Mouse (Mus musculus) lung, adult 2 months (tissue): Measurements from ENCODE around the gene Zfp512. TPM values are rescaled to one million over a fixed set of nuclear protein-coding genes. Genes with fewer than 3 reads are reported as not detected.

Experiments
- DNase-seq: peaks from one replicate; pipeline ENCODE4 v3.0.0; 2022
- H3K4me1 ChIP-seq: fragments of 200-500 bp; 2 replicates; pipeline ENCODE4 v1.6.1; 2011; ENCODE audit warnings: low read length; ENCODE audit not compliant: control insufficient read depth, insufficient read depth
- H3K4me3 ChIP-seq: fragments of 200-500 bp; replicated peaks from 2 replicates; pipeline ENCODE3; 2011; ENCODE audit warnings: low read depth, mild to moderate bottlenecking, control low read depth, low read length; ENCODE audit errors: extremely low read depth
- CTCF ChIP-seq: fragments of 200-500 bp; IDR thresholded peaks from 2 replicates; pipeline ENCODE4 v1.5.1; 2011; ENCODE audit warnings: mild to moderate bottlenecking, low read length, control low read depth; ENCODE audit not compliant: insufficient read depth
- POLR2A ChIP-seq: fragments of 200-500 bp; IDR thresholded peaks from 2 replicates; pipeline ENCODE4 v1.6.1; 2011; ENCODE audit warnings: low read depth, mild to moderate bottlenecking, control low read depth, low read length, borderline replicate concordance; ENCODE audit errors: extremely low read depth
- WGBS: fragments of 180-500 bp; shearing (Covaris S2); methylation state at CpG from one replicate; pipeline ENCODE4 v1.1.7; 2018; 5-methylcytosine and 5-hydroxymethylcytosine counted together
- polyA plus RNA-seq: library from polyadenylated mRNA; depleted of rRNA; stranded (reverse); fragments of >200 nt; gene quantifications from 2 replicates; pipeline ENCODE4 v1.2.3, GENCODE M21; 2012; rRNA removed

The Zfp512 gene
- polyA plus RNA-seq, 1 experiment, result 14.4 TPM

- DNase-seq, result no peak
- 34% methylated on average over 2 of the region's 2 CpGs for WGBS
- TF ChIP-seq CTCF (no peak), POLR2A (no peak)
- H3K4me1 ChIP-seq, result peaks cover 3% of the 10 kb centered on the region
- no peak overlapping the region for H3K4me3 ChIP-seq
These were observed 76.3 kb downstream of the Zfp512 start for GRCm38 (mm10) chr5:31528560-31528959.

Other genes with a start within 250 kb of the Zfp512 start
- gene Ppm1g, start 231.7 kb upstream of the Zfp512 start, polyA plus RNA-seq, result 67.4 and 89.5 TPM in 2 replicates
- 170 and 188 TPM in 2 replicates for gene Nrbp1, start 211.6 kb upstream of the Zfp512 start, polyA plus RNA-seq
- 0.36 and 0.70 TPM in 2 replicates for gene Gm9970, start 211.2 kb upstream of the Zfp512 start, polyA plus RNA-seq
- 71.3 and 75.9 TPM in 2 replicates for gene Krtcap3, start 200.7 kb upstream of the Zfp512 start, polyA plus RNA-seq
- gene Ift172, start 161.3 kb upstream of the Zfp512 start, polyA plus RNA-seq, result 45.0 and 47.8 TPM in 2 replicates
- gene Fndc4, start 156.4 kb upstream of the Zfp512 start, polyA plus RNA-seq, result 11.7 and 17.8 TPM in 2 replicates
- gene Gckr, start 155.0 kb upstream of the Zfp512 start, polyA plus RNA-seq, result 0.05 and 0.11 TPM in 2 replicates
- gene 4930548H24Rik, start 33.3 kb downstream of the Zfp512 start, polyA plus RNA-seq, result not detected in 2 replicates
- gene Gpn1, start 42.3 kb downstream of the Zfp512 start, polyA plus RNA-seq, result 10.8 and 14.1 TPM in 2 replicates
- gene Slc4a1ap, start 74.6 kb downstream of the Zfp512 start, polyA plus RNA-seq, result 13.4 and 15.8 TPM in 2 replicates
- 10.9 and 13.3 TPM in 2 replicates for gene Supt7l, start 75.4 kb downstream of the Zfp512 start, polyA plus RNA-seq
- 15.9 and 19.5 TPM in 2 replicates for gene Mrpl33, start 144.5 kb downstream of the Zfp512 start, polyA plus RNA-seq
- 3.2 and 4.1 TPM in 2 replicates for gene Rbks, start 245.2 kb downstream of the Zfp512 start, polyA plus RNA-seq
- 19.6 and 23.6 TPM in 2 replicates for gene Babam2, start 245.3 kb downstream of the Zfp512 start, polyA plus RNA-seq